Mouse (Mus musculus) urinary bladder, adult 18-20 months (tissue): ENCODE results near the gene Hpdl.

Experiments
- DNase-seq, 2 experiments: peaks; one replicate each; pipeline ENCODE4 v3.0.0; 2022; ENCODE audit warnings: low spot score in 2 of 2, mixed read lengths in 2 of 2

Hpdl gene

DNA sequence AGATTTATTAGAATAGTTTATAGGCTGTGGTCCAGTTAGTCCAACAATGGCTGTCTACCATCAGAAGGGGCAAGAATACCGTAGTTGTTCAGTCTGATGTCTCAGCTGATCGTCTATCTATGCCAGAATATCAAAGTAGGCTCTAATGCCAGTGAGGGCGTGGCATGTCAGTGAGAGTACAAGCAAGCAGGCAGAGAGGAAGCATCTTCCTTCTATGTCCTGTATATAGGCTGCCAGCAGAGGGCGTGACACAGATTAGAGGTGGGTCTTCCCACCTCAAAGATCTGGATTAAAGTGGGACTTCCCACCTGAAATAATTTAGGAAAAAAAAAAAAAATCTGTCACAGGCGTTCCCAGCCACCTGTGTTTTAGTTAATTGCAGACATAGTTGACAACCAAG, 21.6 kb downstream of the Hpdl start:
- DNase-seq: no peak

DNA sequence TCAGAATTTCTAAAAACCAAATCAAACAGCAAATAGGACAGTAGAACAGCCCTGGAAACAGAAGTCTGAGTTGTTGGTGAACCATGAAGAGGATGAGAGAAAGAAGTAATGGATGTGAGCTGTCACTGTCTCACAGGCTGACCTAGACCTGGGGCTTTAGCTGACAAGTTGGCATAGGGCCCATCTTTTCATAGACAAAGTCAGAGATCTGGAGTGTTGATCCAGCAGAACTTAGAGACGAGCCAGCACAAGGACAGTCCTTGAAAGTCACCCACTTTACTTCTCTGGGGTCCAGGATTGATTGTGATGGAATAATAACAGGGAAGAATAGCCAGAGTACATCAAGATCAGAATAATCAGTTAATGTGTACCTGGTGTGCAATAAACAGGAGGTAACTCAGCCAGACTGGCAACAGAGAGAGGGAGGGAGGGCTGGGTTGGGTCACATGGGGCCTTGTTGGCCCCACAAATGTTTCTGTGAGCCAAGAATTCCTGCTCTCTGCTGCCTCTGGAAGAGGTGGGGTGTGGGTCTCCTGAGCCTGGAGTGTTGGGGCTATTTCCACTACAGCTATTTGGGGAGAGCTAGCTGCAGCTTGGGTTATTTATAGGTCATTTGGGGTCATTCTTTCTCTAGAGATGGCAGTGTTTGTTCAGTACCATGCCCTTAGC, 24.9 kb downstream of the Hpdl start:
- DNase-seq: no peak

DNA sequence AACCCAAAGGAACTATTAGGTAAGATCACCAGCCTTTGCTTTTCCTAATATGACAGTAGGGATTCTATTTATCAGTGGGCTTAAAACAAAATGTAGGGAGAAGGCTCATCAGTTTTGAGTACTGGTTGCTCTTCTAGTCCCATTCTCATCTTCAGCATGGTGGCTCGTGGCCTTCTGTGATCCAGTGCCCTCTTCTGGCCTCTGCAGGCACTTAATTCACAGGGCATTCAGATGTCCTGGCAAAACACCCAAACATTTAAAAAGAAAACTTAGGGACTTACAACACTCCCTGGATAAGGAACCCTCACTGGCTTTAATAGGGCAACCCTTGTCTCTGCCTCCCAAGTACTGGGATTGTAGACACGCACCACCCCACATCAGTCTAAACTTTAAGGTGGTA, 27.2 kb downstream of the Hpdl start:
- DNase-seq: no peak

DNA sequence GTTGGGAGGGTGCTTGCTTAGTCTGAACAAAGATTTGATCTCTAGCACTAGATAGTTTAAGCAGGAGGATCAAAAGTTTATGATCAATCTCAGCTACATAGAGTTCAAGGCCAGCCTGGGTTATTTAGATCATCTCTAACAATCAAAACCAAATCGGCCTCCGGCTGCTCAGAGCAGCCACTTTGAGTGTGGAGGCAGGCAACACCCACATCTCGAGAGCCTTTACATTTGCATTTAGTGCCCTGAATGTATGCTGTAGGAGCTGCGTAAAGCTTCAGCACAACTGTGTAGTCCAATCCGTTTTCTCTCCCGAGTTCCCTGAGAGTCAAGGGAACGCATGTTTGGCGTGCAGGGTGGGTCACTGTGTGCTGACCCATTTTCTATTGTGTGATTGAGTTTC, 29.1 kb downstream of the Hpdl start:
- DNase-seq: no peak

DNA sequence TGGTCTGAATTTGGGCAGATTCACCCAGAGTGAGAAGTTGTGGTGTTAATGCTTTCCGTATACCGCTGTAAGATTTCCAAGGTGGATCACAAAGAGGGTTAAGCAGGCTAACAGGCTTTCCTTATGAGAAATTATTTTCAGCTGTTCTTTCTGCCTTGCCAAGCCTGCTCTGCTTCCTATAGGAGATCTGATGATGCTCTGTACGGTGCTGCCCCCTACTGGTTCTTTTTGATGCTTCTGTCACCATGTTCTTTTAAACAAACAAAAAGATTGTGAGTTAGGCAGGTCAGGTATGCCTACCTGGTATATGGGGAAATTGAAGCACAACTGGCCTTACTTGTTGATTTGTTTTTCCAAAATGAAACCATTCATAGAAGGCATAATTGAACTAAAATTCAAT, 32.6 kb downstream of the Hpdl start:
- DNase-seq: peak; percentile 47 to 75

DNA sequence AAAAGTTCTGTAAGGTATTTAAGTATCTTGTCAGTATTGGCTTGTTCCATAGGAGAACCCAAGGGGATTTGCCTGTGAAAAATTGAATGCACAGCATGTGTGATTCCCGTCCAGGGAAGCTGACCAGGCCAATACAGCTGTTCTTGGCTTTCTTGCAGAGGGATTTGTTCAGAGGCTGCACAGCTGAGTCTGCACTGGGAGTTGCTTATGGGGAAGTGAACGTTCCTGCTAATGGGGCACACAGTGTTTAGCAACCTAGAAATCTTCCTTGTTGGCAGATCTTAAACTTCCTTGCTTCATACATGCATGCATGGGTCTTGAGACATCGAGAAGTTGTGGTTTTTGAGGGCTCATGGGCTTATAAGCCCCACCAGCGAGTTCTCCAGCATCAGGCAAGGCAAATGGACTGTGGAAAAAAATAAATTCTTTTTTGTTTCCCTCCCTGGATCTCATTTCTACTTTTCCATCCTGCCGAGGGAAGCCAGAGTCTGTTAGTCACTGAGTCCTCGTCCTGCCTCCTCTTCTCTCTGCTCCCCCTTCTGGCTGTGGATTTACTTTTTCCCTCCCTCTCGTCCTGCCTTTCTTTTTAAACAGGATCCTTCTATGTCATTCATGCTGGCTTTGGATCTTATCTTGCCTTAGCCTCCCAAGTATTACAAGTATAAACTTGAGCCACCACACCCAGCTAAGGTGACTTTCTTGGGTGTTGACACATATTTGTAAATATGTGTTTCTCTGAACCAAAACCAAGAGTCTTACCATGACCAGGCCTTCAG, 33.3 kb downstream of the Hpdl start:
- no peak for DNase-seq

DNA sequence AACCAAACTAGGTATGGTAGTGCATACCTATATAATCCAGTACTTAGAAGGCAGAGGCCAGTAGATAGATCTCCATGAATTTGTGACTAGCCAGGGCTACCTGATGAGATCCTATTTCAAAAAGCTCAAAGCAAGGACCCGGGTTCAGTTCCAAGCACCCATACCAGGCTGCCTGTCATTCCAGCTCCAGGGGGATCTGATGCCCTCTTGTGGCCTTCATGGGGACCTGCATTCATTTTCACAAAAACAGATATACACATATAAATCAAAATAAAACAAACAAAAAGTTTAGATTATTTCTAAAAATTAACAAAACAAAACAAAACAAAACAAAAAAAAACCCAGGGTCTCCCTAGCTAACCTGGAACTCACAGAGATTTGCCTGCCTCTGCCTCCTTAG, 34.9 kb downstream of the Hpdl start:
- no peak for DNase-seq

DNA sequence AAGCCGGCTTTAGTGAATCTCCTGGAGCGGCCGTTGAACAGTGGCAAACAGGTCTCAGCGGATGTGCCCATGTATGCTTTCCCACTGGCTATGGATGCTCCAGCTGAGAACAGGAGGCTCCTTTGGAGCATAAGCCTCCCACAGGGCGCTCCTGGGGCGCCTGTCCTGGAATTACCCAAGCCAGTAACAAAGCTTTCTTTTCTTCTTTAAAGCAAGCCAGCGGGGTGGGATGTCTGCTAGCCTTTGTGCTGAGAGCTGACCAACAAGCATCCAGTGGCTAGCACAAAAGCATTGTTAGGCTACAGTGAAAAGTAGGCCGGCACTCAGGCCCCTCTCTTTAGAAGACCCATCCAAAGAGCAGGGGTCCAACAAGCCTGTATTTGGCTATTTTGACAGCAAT, 39.3 kb downstream of the Hpdl start:
- DNase-seq: no peak

DNA sequence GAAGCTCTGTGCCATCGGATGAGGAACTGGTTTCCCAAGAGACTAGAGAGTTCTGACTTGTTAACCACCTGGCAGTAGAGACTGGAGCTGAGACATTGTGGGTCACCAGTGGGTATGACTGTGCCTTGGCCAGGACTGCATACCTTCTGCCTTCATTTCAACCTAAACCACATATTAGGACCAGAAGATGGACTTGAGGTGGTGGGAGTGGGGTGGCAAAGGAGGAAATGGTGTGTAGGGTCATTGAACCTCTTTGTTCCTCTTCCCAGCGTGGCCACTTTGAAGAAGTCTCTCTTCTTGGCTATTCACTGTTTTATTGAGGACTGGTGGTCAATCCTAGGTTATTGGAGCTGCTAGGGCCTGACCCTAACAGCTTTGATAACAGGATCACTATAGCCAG, 40.1 kb downstream of the Hpdl start:
- DNase-seq: no peak

DNA sequence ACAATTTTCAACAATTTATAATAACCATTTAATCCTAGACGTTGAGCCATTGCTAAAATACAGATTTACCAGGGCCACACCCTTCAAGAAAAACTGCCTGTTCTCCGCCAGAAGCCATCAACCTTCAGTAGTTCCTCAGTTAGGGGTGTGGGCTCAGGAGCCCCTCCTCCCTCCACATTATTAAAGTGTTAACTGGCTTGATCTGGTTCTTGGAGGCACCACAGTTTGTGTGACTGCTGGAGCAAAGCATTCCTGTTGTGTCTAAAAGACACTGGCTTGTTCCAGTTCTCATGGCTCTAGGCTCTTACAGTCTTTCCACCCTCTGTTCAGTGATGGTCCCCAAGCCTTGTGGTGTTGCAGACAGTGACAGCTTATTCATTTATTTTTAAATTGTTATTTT, 41.0 kb downstream of the Hpdl start:
- DNase-seq: no peak

DNA sequence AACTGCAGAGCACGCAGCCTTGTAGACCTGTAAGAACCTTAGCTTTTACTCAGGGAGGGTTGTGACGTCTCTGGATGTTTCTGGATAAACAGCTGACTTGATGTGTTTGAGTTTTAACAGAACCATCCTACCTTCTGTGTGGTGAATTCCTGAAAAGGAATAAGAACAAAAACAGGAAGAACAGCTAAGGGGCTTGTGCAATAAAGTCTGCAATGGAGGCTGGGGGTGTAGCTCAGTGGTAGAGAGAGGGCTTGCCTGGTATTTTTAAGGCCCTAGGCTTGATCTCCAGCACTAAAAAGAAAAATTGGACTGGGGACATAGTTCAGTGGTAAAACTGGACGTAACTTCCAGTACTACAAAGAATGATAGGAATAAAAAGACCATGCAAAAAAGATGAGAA, 44.4 kb downstream of the Hpdl start:
- DNase-seq: no peak

DNA sequence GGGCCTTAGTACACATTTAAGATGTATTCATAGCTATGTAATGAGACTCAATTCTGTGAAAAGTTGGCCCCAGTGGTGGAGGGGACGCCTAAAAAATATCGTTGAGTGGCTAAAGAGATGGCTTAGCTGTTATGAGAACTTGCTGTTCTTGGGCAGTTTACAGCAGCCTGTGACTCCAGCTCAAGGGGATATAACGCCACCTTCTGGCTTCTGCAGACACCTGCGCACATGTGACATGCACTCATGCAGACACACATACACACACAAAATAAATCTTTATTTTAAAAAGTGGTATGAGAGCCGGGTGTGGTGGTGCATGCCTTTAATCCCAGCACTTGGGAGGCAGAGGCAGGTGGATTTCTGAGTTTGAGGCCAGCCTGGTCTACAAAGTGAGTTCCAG, 45.1 kb downstream of the Hpdl start:
- no peak for DNase-seq
